Mouse (Mus musculus): ENCODE data around the gene Lrrc10b. TPM values are rescaled to one million over a fixed set of nuclear protein-coding genes. Genes with fewer than 3 reads are reported as not detected.

Lrrc10b gene
- polyA plus RNA-seq, 1 experiment from 2014 or later, result 2.4 TPM

DNA sequence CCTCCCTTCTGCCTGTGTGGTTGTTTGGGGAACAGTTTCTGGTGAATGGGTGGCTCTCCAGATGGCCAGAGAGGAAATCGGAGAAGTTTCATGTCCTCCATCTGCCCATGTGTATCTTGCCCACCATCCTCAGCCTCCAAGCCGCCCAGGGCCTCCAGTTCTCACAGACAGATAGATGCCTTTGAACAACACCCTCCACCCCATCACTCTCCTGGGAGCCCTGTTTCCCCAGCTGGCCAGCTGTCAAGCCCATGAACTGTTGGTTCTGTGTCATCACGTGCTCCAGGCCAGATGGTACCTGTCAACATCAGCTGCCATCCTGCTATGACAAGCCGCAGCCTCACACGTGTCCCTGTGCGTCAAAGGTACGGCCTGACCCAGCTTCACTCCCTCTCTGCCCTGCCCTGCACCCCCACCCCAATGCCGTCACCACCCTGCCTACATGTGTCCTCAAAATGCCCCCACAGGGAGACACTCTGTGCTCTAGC lies 11.9 kb upstream of the Lrrc10b start:
- ATAC-seq (ENCODE audit: insufficient number of reproducible peaks, low FRiP score, low TSS enrichment, low read depth), result no peak; the same call in 1 of the 2 replicates

GRCm38 (mm10) chr19:10464427-10464826 lies 7.2 kb upstream of the Lrrc10b start:
- no peak overlapping the region for H3K9ac ChIP-seq
- H3K27me3 ChIP-seq, result peaks cover 27% of the 10 kb centered on the region
- H3K27ac ChIP-seq (replicated peaks), result no peak overlapping the region
- no peak overlapping the region for H3K4me2 ChIP-seq (replicated peaks)
- 22% methylated on average over 4 of the region's 4 CpGs for WGBS
- no peaks in the 10 kb centered on the region for H3K36me3 ChIP-seq
- ATAC-seq (ENCODE audit: insufficient number of reproducible peaks, low FRiP score, low TSS enrichment, low read depth), result no peak
- no peaks in the 10 kb centered on the region for H3K4me1 ChIP-seq
- H3K4me3 ChIP-seq (replicated peaks), result no peak overlapping the region
- no peaks in the 10 kb centered on the region for H3K9me3 ChIP-seq (replicated peaks)

More for the DNA sequence above, 11.9 kb upstream of the Lrrc10b start:
- no peaks in the 10 kb centered on the region for H3K27me3 ChIP-seq
- H3K4me3 ChIP-seq (replicated peaks), result no peak overlapping the region
- H3K9ac ChIP-seq, result no peak overlapping the region
- H3K27ac ChIP-seq (replicated peaks), result no peak overlapping the region
- H3K9me3 ChIP-seq (replicated peaks), result no peaks in the 10 kb centered on the region
- no peaks in the 10 kb centered on the region for H3K4me1 ChIP-seq
- H3K4me2 ChIP-seq (replicated peaks), result no peak overlapping the region
- H3K36me3 ChIP-seq, result no peaks in the 10 kb centered on the region
- 59% methylated on average over 8 of the region's 8 CpGs for WGBS

GRCm38 (mm10) chr19:10461584-10461983 lies 4.3 kb upstream of the Lrrc10b start:
- 24% methylated on average over 7 of the region's 7 CpGs for WGBS
- Histone ChIP-seq H3K9ac (no peak overlapping the region), H3K4me1 (peaks cover 17% of the 10 kb centered on the region), H3K9me3 (replicated peaks) (no peaks in the 10 kb centered on the region), H3K27ac (replicated peaks) (no peak overlapping the region), H3K27me3 (peaks cover 55% of the 10 kb centered on the region), H3K36me3 (no peaks in the 10 kb centered on the region), H3K4me3 (replicated peaks) (no peak overlapping the region), H3K4me2 (replicated peaks) (no peak overlapping the region)
- no peak for ATAC-seq (ENCODE audit: insufficient number of reproducible peaks, low FRiP score, low TSS enrichment, low read depth)

- Histone ChIP-seq H3K4me1 (peaks cover 22% of the 10 kb centered on the region), H3K27ac (replicated peaks) (no peak overlapping the region), H3K36me3 (no peaks in the 10 kb centered on the region), H3K4me3 (replicated peaks) (no peak overlapping the region), H3K4me2 (replicated peaks) (no peak overlapping the region), H3K9me3 (replicated peaks) (no peaks in the 10 kb centered on the region), H3K27me3 (peaks cover 72% of the 10 kb centered on the region), H3K9ac (no peak overlapping the region)
- 37% methylated on average over 11 of the region's 11 CpGs for WGBS
- ATAC-seq (ENCODE audit: insufficient number of reproducible peaks, low FRiP score, low TSS enrichment, low read depth), result no peak
These were observed 2.6 kb upstream of the Lrrc10b start for GRCm38 (mm10) chr19:10459907-10460306.

- WGBS, result 18% methylated on average over 8 of the region's 8 CpGs
- no peak; the same call in 1 of the 2 replicates for ATAC-seq (ENCODE audit: insufficient number of reproducible peaks, low FRiP score, low TSS enrichment, low read depth)
- Histone ChIP-seq H3K4me3 (replicated peaks) (peak overlapping the region; percentile 47), H3K4me1 (peaks cover 22% of the 10 kb centered on the region), H3K9ac (no peak overlapping the region), H3K4me2 (replicated peaks) (peak overlapping the region; percentile 93), H3K27ac (replicated peaks) (no peak overlapping the region), H3K9me3 (replicated peaks) (no peaks in the 10 kb centered on the region), H3K27me3 (peaks cover 78% of the 10 kb centered on the region), H3K36me3 (no peaks in the 10 kb centered on the region)
These were observed 823 bp upstream of the Lrrc10b start for GRCm38 (mm10) chr19:10458096-10458495.

GRCm38 (mm10) chr19:10457484-10457800 lies 169 bp upstream of the Lrrc10b start:
- Histone ChIP-seq H3K4me3 (replicated peaks) (peak overlapping the region; percentile 47), H3K4me1 (peaks cover 22% of the 10 kb centered on the region), H3K27me3 (peaks cover 76% of the 10 kb centered on the region), H3K4me2 (replicated peaks) (peak overlapping the region; percentile 93), H3K9ac (no peak overlapping the region), H3K27ac (replicated peaks) (no peak overlapping the region), H3K9me3 (replicated peaks) (no peaks in the 10 kb centered on the region), H3K36me3 (no peaks in the 10 kb centered on the region)
- 7% methylated on average over 33 of the region's 34 CpGs for WGBS
- ATAC-seq (ENCODE audit: insufficient number of reproducible peaks, low FRiP score, low TSS enrichment, low read depth), result peak; percentile 86

- no peak for ATAC-seq (ENCODE audit: insufficient number of reproducible peaks, low FRiP score, low TSS enrichment, low read depth)
- no peak overlapping the region for H3K27ac ChIP-seq (replicated peaks)
- no peak overlapping the region for H3K9ac ChIP-seq
- peaks cover 63% of the 10 kb centered on the region for H3K27me3 ChIP-seq
- peaks cover 22% of the 10 kb centered on the region for H3K4me1 ChIP-seq
- H3K4me3 ChIP-seq (replicated peaks), result no peak overlapping the region
- H3K36me3 ChIP-seq, result no peaks in the 10 kb centered on the region
- H3K9me3 ChIP-seq (replicated peaks), result no peaks in the 10 kb centered on the region
- WGBS, result 79% methylated on average over 3 of the region's 3 CpGs
- no peak overlapping the region for H3K4me2 ChIP-seq (replicated peaks)
These were observed 1.9 kb downstream of the Lrrc10b start for GRCm38 (mm10) chr19:10455437-10455806.

- H3K9me3 ChIP-seq (replicated peaks), result no peaks in the 10 kb centered on the region
- WGBS, result 70% methylated on average over 4 of the region's 4 CpGs
- no peak overlapping the region for H3K4me2 ChIP-seq (replicated peaks)
- peaks cover 60% of the 10 kb centered on the region for H3K27me3 ChIP-seq
- no peak overlapping the region for H3K9ac ChIP-seq
- no peaks in the 10 kb centered on the region for H3K36me3 ChIP-seq
- no peak overlapping the region for H3K4me3 ChIP-seq (replicated peaks)
- peaks cover 22% of the 10 kb centered on the region for H3K4me1 ChIP-seq
- no peak for ATAC-seq (ENCODE audit: insufficient number of reproducible peaks, low FRiP score, low TSS enrichment, low read depth)
- H3K27ac ChIP-seq (replicated peaks), result no peak overlapping the region
These were observed 2.4 kb downstream of the Lrrc10b start for GRCm38 (mm10) chr19:10454718-10455436.

- Histone ChIP-seq H3K9ac (no peak overlapping the region), H3K4me3 (replicated peaks) (no peak overlapping the region), H3K4me2 (replicated peaks) (no peak overlapping the region), H3K9me3 (replicated peaks) (no peaks in the 10 kb centered on the region), H3K4me1 (no peaks in the 10 kb centered on the region), H3K27ac (replicated peaks) (no peak overlapping the region), H3K36me3 (no peaks in the 10 kb centered on the region), H3K27me3 (peaks cover 8% of the 10 kb centered on the region)
- WGBS, result 0% methylated on average over 3 of the region's 3 CpGs
- no peak for ATAC-seq (ENCODE audit: insufficient number of reproducible peaks, low FRiP score, low TSS enrichment, low read depth)
These were observed 7.6 kb downstream of the Lrrc10b start for GRCm38 (mm10) chr19:10449708-10450107.

DNA sequence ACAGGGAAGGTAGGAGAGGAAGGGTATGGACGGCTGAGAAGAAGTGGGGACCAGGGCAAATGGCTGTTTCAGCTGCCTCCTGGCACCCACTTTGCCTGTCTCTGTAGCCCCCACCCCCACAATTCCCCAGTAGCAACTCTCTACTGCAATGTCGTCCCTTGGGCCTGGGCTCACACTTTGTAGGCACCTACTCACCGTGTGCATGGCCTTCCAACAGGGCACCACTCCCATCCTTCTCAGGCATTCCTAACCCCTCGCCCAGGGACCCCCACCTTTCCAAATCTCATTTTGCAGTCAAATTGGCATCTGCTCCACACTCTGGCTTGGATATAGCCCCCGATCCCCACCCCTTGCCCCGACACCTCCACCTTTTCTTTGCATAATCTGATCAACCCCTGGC lies 8.1 kb downstream of the Lrrc10b start:
- 71% methylated on average over 6 of the region's 6 CpGs for WGBS
- Histone ChIP-seq H3K36me3 (no peaks in the 10 kb centered on the region), H3K27me3 (0 out of 2 replicates have a peak, but pooled peaks cover 4% of the 10 kb centered on the region), H3K9ac (no peak overlapping the region), H3K9me3 (replicated peaks) (no peaks in the 10 kb centered on the region), H3K4me1 (no peaks in the 10 kb centered on the region), H3K4me3 (replicated peaks) (no peak overlapping the region), H3K4me2 (replicated peaks) (no peak overlapping the region), H3K27ac (replicated peaks) (no peak overlapping the region)
- no peak for ATAC-seq (ENCODE audit: insufficient number of reproducible peaks, low FRiP score, low TSS enrichment, low read depth)

DNA sequence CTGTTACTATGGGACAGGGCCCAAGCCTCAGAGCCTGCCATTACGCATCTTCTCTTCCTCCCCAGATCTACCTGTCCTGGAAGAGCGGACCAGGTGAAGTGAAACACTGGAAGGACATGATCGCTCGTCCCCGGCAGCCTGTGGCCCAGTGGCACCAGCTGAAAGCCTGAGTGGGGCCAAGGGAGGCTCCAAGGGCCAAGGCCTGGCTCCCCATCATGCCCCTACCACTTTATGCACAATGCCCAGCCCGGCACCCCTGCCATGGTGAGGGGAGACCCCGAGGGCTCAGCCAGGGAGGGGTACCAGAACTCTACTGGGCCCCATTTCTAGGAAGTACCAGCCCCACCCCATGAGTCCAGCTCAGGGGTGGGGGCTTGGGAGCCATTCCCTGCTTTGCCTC lies 9.0 kb downstream of the Lrrc10b start:
- Histone ChIP-seq H3K4me1 (no peaks in the 10 kb centered on the region), H3K27me3 (0 out of 2 replicates have a peak, but pooled peaks cover 4% of the 10 kb centered on the region), H3K4me3 (replicated peaks) (no peak overlapping the region), H3K9ac (no peak overlapping the region), H3K9me3 (replicated peaks) (no peaks in the 10 kb centered on the region), H3K36me3 (no peaks in the 10 kb centered on the region), H3K4me2 (replicated peaks) (no peak overlapping the region), H3K27ac (replicated peaks) (no peak overlapping the region)
- WGBS, result 92% methylated on average over 7 of the region's 7 CpGs
- ATAC-seq (ENCODE audit: insufficient number of reproducible peaks, low FRiP score, low TSS enrichment, low read depth), result no peak

Data from embryonic facial prominence, embryonic 15.5 days (tissue).